Mouse (Mus musculus): Measurements from ENCODE around the gene Tmcc2.

- TF ChIP-seq CTCF (IDR thresholded peaks at IDR 0.05; ENCODE audit: borderline replicate concordance, control insufficient read depth, extremely low read depth, insufficient read depth, low read length, poor library complexity), result no peak
- no peak for TF ChIP-seq POLR2A (IDR thresholded peaks at IDR 0.05; ENCODE audit: control insufficient read depth, extremely low read depth, insufficient read depth, low read length, poor library complexity)
These were observed 29.1 kb upstream of the Tmcc2 start for GRCm38 (mm10) chr1:132420206-132420605.

Measured in thymus, adult 2 months (tissue).